Mouse (Mus musculus) Patski (cell line): ENCODE measurements around the gene Gm47996. TPM values are rescaled to one million over a fixed set of nuclear protein-coding genes. Genes with fewer than 3 reads are reported as not detected.
A peak's percentile ranks its signal among the peaks of the same experiment; 100 is the strongest.
"Not testable (repeated sequence)": the region's sequence is repeated elsewhere in the genome, so short reads cannot be mapped to it uniquely, and the experiment has no call there.

ENCODE experiments used
- ATAC-seq: fragments of 100-300 bp; one replicate; pipeline ENCODE4 v1.8.0; 2021
- CTCF ChIA-PET: fragments of 350-600 bp; sonication (Branson Sonifier 250); formaldehyde crosslinking; loops from one replicate; lab custom pipeline; 2022; ENCODE audit warnings: inconsistent platforms; lab: Charles Lee
- POLR2A ChIA-PET: fragments of 350-600 bp; sonication (Branson Sonifier 250); formaldehyde crosslinking; loops from one replicate; lab custom pipeline; 2022; ENCODE audit warnings: antibody characterized with exemption, inconsistent platforms; lab: Charles Lee
- DNase-seq: peaks from one replicate; pipeline ENCODE4 v3.0.0-alpha.2; 2011; ENCODE audit warnings: low read depth, low spot score
- H3K27me3 ChIP-seq: fragments of 371-371 bp; one replicate; pipeline ENCODE4 v1.5.1; 2021
- CTCF ChIP-seq: fragments of 100-300 bp; IDR thresholded peaks from one replicate; pipeline ENCODE4 v1.5.1; 2021
- in situ Hi-C: fragments of 300-500 bp; cut with MboI; formaldehyde crosslinking; loops from 3 replicates; pipeline ENCODE4 v1.11.1; 2018; ENCODE audit warnings: low pct_unique_long_range_greater_than_20kb, mixed read lengths
- polyA plus RNA-seq: library from polyadenylated mRNA; unstranded; gene quantifications from one replicate; pipeline ENCODE4 v1.2.3, GENCODE M21; 2021

Gene Gm47996
- not detected for polyA plus RNA-seq

DNA sequence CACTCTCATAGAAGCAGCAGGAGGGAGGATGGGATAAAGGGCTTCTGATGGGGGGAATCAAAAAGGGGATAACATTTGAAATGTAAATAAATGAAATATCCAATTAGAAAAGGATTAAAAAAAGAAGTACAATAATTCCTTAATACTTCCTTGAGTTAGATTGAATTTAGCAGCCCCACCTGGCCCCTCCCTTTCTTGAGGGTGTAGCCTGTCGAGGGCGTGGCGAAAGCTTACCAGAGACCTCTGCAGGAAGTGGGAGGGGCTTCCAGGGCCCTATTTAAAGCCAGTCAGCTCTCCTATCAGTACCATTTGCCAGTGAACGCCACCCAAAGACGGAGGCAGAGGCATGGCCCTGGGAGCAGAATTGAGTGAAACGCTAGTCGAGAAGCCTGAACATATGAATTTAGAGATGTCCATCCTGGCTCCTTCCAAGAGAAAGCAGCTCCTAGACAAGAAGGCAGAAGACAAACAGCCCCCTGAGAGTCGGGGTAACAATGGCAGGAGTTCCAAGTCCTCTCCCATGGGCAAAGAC, at the start of gene Gm47996:
Gm47996 (plus strand) TSS at position 308 of the 532 bp plus-strand sequence.
- H3K27me3 ChIP-seq, POLR2A ChIA-PET, DNase-seq, CTCF ChIA-PET, ATAC-seq: not testable (repeated sequence)
- in situ Hi-C loops: loop anchor here (10.0 kb wide), 1 partner anchor 45 kb away; no protein-coding TSS in a partner anchor

DNA sequence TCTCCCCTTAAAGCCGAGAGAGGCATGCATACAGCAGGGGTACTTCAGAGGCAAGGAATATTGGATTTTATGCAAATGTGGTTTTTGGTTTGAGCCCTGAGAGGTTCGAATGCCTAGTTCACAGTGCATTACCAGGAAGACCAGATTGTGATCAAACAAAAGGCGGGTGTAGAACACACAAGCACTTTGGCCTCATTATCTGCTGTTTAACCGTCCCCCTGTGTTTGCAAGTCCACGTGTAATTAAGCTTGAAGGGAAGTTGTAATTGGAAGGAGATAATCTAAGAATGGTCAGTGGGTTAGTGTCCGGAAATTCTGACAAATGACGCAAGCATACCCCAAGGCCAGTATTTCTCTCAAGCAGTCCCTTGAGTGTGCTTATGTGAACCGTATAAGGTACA, 43.9 kb upstream of the Gm47996 start:
- in situ Hi-C loops: loop anchor here (10.0 kb wide), 1 partner anchor 49 kb away; the partner anchor contains the start of gene Gm47996
- H3K27me3 ChIP-seq: no peaks in the 10 kb centered on the region
- no peak for ATAC-seq
- ChIA-PET CTCF (interaction anchor here (0.8 to 2.4 kb wide), 3 partner anchors 8 to 178 kb away, joined by 3 to 8 read pairs (median 5); partner anchors contain the start of gene Ivns1abp), POLR2A (interaction anchor here (1.6 kb wide), 1 partner anchor 181 kb away, joined by 4 read pairs; no protein-coding TSS in a partner anchor)
- TF ChIP-seq CTCF: no peak
- no peak for DNase-seq

DNA sequence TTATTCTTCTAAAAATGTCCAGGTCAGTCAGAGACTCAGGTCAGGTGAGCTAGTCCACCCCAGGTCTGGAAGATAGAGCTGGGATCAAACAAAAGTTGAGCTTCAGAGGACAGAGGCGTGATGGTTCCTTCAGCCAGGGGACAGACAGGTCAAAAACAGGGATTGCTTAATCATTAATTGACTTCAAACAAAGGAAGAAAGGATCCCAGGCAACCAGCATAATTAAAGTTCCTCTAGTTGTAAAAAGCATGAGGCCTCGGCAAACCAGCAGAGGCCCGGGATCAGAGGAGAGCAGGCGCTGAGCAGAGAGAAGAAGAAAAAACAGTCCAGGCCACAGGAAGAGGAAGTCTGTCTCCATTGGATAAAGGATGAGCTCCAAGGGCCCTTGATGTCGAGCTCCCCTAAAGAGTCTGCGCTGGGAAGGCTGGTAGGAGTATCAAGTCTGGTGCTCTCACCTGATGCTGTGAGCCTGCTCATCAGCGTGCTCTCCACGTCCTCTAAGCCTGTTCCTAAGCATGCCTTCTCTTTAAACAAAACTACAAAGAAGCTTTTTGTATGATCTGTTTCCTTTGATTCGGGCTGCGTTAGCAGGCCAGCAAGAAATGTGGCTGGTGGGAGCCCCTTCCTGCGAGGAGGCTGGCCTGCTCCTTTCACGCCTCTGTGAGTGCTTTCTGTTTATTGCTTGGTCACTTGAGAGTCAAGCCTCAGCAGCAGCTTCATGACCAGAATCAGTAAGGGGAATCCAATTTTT, 42.5 kb upstream of the Gm47996 start:
- CTCF ChIA-PET: interaction anchor here (0.9 to 2.4 kb wide), 7 partner anchors 9 to 185 kb away, joined by 3 to 10 read pairs (median 5); no protein-coding TSS in a partner anchor
- no peak for TF ChIP-seq CTCF
- in situ Hi-C loops: loop anchor here (10.0 kb wide), 1 partner anchor 47 kb away; the partner anchor contains the start of gene Gm47996
- no peaks in the 10 kb centered on the region for H3K27me3 ChIP-seq
- POLR2A ChIA-PET: interaction anchor here (0.6 to 2.9 kb wide), 5 partner anchors 28 to 180 kb away, joined by 3 to 18 read pairs (median 4); partner anchors contain the start of gene Ivns1abp
- DNase-seq: no peak
- ATAC-seq: no peak

DNA sequence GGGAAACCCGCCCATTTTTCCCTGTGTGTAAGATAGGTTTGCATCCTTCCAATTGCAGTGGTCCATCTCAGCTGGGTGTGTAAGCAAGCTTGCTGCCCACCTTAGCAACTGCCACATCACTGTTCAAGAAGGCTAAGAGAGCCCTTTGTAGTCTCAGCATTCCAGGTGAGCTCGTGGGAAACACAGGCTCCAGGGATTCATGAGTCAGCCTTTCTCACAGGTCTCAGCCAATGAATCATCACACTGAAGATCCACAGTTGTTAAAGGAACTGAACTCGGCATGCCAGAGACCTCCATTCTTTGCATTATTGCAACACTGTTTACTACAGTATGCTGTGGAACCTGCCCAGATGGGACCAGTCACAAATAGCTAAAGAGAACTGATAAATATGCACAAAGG, 41.3 kb upstream of the Gm47996 start:
- in situ Hi-C loops: loop anchor here (10.0 kb wide), 1 partner anchor 46 kb away; the partner anchor contains the start of gene Gm47996
- CTCF ChIA-PET: interaction anchor here (1.0 to 2.3 kb wide), 6 partner anchors 8 to 184 kb away, joined by 3 to 10 read pairs (median 4); no protein-coding TSS in a partner anchor
- no peak for TF ChIP-seq CTCF
- ATAC-seq: peak; percentile 45
- H3K27me3 ChIP-seq: no peaks in the 10 kb centered on the region
- DNase-seq: peak; percentile 80
- POLR2A ChIA-PET: interaction anchor here (0.5 to 2.9 kb wide), 3 partner anchors 32 to 176 kb away, joined by 3 to 18 read pairs (median 4); partner anchors contain the start of gene Ivns1abp

DNA sequence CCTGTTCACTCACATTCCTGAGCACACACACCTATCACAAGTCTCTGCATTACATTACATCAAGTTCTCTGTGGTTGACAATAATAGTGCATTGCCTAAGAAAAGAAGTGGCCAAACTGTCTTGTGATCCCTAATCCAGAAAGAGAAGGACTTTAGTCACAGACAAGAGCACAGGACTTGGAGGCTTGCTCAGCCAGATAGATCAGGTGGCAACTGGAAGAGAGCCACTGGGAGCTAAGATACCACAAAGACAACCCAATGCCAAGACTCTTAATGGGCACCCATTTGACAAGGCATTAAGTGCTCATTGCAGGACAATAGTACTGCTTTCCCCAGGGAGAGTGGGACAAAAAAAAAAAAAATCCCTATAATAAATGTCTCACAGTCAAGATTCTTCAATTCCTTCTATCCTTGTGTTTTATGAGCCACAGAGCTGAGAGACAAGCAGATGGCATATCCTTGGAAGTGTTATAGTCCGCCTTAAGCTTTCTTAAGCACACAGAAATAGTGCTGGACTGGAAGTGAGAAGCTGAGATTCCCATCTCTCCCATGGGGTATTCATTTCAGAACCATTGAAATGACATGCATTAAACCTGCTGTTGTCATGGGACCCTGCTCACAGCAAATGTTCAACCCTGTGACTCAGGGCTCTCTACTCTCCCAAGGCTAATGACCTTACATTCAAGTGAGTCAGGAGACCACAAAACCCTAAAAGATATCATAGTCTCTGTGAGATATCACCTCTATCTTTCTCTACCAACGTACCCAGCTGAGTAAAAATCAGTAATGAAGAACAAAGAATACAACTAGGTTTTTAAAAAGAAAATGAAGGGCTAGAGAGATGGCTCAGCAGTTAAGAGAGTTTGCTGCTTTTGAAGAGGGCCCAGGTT, 38.1 kb upstream of the Gm47996 start:
- in situ Hi-C loops: no loop called here
- no peaks in the 10 kb centered on the region for H3K27me3 ChIP-seq
- no peak for TF ChIP-seq CTCF
- ChIA-PET CTCF (interaction anchor here (0.9 to 1.5 kb wide), 3 partner anchors 14 to 172 kb away, joined by 3 to 5 read pairs (median 4); partner anchors contain the start of gene Ivns1abp), POLR2A (interaction anchor here (0.8 to 1.2 kb wide), 2 partner anchors 56 to 93 kb away, joined by 3 read pairs; no protein-coding TSS in a partner anchor)
- ATAC-seq (peak; percentile 85), DNase-seq (peak; percentile 93)

DNA sequence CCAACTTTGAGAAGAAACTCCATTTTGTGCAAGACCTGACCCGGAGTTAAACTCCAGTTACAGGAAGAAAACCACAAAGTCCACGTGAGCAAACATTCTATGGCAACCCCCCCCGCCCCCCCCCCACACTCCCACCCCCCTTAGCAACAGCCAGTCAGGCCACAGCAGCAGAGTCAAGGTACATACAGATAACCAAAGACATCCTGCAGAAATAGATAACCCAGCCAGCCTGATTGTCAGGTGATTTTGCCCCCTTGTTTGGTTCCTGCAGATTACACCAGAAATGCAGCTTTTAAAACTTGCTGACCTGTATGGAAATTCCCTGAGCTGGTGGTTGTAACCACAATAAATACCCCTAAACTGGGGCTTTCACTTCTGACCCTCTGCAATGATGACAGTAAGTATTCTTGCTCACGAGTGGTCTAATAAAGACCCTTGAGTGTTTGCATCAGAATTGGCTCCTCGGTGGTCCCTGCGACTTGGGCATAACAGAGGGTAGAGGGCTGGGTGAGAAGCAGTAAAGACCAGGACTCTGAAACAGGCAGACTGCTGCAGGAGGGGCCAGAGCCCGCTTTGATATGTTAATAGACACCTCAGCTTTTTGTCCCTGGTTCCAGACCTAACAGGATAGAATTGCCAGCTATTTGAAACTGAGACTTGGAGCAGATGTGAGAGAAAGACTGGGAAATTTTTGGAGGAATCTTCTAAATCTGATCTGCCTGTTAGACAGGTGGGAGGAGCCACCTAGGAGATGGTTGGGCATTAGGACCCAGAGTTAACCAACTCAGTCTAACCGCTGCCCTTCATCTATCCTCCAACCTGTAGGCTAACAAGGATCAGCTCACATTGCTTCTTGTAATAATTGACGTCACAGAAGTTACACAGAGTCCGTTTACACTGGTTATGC, 32.6 kb upstream of the Gm47996 start:
- in situ Hi-C loops: no loop called here
- no peaks in the 10 kb centered on the region for H3K27me3 ChIP-seq
- ATAC-seq (no peak), DNase-seq (no peak)
- ChIA-PET POLR2A (interaction anchor here (1.4 kb wide), 1 partner anchor 36 kb away, joined by 4 read pairs; no protein-coding TSS in a partner anchor), CTCF (interaction anchor here (0.9 to 1.4 kb wide), 4 partner anchors 9 to 98 kb away, joined by 3 to 4 read pairs (median 3); no protein-coding TSS in a partner anchor)
- TF ChIP-seq CTCF: no peak

DNA sequence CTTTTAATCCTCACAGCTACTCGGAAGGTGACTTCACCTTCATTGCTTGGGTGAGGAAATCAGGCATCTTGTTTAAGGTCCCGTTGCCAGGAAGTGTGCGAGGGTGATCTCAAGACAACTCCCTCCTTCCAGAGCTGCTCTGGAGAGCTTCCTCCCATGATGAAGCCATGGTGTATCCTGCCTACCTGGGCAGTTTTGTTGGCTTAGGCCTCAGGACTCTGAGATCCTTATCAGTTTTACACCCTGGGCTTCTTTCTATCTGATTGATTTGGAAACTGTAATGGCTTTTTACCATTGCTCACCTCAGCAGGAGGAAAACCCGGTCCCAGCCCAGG, 32.0 kb upstream of the Gm47996 start:
- ATAC-seq (no peak), DNase-seq (no peak)
- ChIA-PET CTCF (interaction anchor here (0.8 to 1.3 kb wide), 3 partner anchors 9 to 99 kb away, joined by 3 read pairs; no protein-coding TSS in a partner anchor), POLR2A (interaction anchor here (1.4 kb wide), 1 partner anchor 35 kb away, joined by 4 read pairs; no protein-coding TSS in a partner anchor)
- TF ChIP-seq CTCF: no peak
- no peaks in the 10 kb centered on the region for H3K27me3 ChIP-seq
- in situ Hi-C loops: no loop called here

DNA sequence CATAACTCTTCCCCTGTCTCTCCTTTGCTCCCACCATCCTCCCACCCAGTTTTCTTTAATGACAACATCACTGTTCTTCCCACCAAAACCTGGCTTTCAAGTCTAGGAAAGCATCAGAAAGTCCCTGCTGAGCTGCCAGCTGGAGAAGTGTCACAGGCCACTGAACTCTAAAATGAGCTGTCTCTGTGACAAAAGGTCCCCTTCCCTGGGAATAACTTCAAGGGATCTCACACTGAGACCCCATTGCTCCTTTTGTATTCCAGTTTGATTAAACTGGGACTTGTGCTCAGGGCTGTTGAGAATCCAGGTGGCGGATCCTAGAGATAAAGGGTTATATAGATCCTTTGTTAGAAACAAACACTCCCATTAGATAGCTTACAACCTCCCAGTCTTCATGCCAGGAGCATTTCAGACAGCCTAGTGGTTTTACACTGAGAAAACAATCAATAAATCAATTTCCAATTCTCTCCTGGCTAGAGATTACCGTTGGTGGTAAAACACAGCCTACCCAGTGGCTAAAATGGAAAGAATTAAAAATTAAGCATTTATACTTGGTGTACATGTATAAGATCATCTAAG, 31.3 kb upstream of the Gm47996 start:
- H3K27me3 ChIP-seq: no peaks in the 10 kb centered on the region
- ChIA-PET CTCF (interaction anchor here (0.8 to 1.0 kb wide), 2 partner anchors 10 to 99 kb away, joined by 3 read pairs; no protein-coding TSS in a partner anchor), POLR2A (no interaction called here)
- DNase-seq (no peak), ATAC-seq (no peak)
- no peak for TF ChIP-seq CTCF
- in situ Hi-C loops: no loop called here
